Mouse (Mus musculus) embryo, embryonic 11 days (tissue): ENCODE measurements around the gene Tpr.

Source experiments
- DNase-seq: peaks from one replicate; pipeline ENCODE4 v3.0.0-alpha.2; 2015

The Tpr gene

DNA sequence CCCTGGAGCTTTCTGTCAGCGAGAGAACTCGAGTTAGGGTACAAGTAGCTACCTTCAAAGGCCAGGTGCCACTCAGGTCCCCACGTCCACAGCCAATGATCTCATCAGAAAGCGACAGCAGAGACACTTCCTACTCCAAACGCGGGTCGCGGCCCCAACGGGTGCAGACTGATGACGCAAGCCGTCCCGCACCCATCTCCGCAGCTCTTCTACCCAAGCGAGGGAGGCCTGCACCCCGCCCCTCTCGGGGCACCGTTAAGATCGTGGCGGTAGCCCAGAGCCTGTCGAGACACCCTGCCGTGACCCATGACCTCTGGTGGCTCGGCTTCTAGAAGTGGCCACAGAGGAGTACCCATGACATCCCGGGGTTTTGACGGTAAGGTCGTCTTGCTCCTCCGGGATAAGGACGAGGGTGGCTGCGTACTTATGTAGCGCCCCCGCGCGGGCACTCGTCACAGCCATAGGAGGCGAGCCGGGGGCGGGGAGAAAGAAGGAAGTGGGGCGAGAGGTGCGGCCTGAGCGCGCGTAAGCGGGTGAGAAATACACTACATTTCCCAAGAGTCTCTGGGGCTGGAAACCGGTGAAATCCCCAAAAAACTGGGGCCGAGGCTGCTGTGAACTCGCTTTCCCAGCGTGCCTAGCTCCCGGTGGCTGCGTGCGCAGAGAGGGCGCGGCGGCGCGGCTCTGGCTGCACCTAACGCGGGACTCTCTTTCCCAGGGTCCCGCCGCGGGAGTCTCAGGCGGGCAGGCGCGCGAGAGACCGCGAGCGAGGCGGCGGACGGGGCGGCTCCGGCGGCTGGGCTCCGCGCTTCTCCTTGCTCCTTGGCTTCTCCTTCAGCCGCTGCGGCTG lies at the start of gene Tpr, which contains the start of gene Odr4:
Tpr (plus strand) TSS at position 201 of the 850 bp plus-strand sequence.
Odr4 (minus strand) TSS at position 443 of the 850 bp plus-strand sequence.
- DNase-seq, result peak; percentile 99

DNA sequence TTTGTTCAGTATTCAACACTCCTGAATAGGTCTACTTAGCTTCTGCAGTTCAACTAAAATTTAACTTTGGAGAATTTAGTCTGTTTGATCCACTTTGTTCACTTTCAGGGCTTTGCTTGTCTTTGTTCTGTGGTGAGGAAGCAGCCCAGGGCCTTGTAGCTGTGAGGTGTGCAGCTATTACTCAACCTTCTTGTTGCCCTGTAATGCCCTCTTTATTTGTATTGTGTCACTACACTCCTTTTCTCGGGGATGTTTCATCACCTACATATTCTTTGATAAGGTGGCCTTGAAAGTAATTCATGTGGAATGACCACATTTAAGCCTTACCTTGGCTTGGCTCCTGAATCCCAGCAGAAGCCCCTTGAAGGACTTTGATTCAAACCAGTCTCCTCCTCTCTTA lies 31.8 kb upstream of the Tpr start:
- DNase-seq, result no peak

DNA sequence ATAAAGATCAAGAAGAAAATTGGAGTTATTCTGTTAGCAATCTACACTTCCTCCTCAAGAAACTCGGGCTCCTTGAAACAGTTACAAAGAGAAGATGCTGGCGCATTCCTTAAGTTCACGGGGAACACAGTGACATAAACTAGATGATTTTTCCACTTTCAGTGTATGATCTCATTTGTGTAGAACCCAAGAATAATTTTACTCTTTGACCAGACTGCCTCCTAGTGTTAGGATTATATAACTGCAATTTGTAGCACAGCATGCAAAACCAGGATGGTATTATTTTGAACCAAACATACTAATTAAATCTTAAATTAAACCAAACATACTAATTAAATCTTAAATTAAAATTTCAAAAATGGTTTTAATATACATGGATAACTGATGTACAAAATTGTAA lies 19.7 kb upstream of the Tpr start:
- peak; percentile 7 for DNase-seq

GRCm38 (mm10) chr1:150374247-150374646 lies 18.4 kb upstream of the Tpr start:
- DNase-seq, result no peak

GRCm38 (mm10) chr1:150384138-150384537 lies 8.5 kb upstream of the Tpr start:
- no peak for DNase-seq

DNA sequence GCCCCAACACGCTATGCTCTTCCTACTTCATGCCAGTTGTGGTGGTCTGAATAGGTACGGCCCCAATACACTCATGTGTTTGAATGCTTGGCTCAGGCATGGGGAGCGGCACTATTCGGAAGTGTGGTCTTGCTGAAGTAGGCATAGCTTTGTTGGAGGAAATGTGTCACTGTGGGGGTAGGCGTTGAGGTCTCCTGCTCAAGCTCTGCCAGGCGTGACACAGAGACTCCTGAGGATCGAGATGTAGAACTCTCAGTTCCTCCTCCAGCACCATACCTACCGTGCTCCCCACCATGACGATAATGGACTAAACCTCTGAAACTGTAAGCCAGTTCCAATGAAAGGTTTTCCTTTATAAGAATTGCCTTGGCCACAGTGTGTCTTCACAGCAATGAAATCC lies 5.1 kb upstream of the Tpr start:
- DNase-seq, result no peak

DNA sequence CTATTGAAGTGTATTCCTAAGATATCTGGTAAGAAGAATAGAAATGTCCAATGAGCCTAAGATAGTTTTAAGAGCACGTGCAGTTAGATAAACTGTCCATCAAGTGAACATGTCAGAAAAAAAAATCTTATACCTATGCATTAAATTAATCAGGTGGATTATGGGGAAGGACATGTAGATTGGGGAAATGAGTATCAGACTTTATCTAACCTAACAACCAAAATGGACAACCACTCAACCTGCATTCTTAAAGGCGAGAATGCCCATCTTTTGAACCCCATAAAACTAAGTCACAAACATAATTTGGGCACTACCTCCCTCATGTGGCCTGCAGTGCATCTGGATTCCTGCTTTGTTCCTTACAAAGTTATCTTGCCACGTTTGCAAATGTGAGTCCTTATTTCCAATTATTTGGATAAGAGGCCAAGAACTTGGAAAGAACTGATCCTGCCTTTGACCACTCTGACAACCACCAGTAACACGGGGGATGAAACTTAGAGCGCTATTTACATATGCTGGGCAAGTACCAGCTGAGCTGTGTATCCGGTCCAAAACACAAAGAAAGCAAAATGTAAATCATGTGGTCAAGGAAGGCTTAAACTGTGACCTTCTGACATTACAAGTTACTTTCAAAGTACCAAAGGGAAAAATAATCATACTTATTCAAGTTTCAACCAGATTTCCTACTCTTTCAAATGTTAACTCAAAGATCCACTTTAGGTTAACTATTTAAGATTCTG lies 3.1 kb upstream of the Tpr start:
- DNase-seq, result no peak

- peak; percentile 18 for DNase-seq
These were observed 554 bp upstream of the Tpr start for GRCm38 (mm10) chr1:150391931-150392637.

DNA sequence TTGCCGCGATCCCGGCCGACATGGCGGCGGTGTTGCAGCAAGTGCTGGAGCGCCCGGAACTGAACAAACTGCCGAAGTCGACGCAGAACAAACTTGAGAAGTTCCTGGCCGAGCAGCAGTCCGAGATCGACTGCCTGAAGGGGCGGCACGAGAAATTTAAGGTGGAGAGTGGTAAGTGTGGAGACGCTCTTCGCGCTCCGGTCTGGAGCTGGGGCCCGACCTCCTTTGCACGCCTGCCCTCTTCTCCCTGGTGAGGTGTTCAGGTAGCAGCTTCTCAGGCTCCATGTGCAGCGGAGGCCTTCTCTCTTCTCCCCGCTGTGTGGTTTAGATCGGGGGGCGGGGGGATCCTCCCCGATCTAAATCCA lies 832 bp downstream of the Tpr start:
- DNase-seq, result no peak

GRCm38 (mm10) chr1:150396001-150396400 lies 3.4 kb downstream of the Tpr start:
- no peak for DNase-seq

- DNase-seq, result no peak
These were observed 11.3 kb downstream of the Tpr start for GRCm38 (mm10) chr1:150403914-150404313.

DNA sequence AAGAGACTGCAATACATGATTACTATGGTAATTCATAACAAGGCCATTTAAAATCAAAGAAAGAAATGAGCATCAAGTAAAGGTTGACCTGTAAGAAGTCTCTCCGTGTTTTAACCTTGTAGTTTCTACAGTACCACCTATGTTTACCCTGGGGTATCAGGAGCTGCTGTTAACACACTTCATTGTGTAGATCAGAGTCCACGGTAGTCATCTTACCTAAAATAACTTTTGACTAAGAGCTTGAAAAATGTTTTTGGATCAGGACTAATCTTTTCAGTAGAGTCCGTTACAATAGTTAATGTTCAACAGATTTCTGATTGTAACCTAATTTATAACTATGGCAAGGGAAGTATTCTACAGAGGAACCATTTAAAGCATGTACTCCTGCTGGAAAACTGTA lies 11.9 kb downstream of the Tpr start:
- no peak for DNase-seq

- no peak for DNase-seq
These were observed 14.6 kb downstream of the Tpr start for GRCm38 (mm10) chr1:150407285-150407684.

DNA sequence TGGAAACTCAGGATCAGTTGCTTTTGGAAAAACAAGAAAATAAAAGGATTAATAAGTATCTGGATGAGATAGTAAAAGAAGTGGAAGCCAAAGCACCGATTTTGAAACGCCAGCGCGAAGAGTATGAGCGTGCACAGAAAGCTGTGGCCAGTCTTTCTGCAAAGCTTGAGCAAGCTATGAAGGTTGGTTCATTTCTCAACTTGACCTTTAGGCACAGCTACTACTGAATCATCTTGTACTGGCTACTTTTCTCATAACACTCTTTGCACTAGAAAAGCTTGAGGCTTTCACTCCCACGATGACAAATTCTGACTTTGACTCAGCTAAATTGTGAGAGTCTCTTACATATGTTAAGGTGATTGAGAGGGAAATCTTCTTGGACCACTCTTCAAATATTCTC lies 17.4 kb downstream of the Tpr start:
- DNase-seq, result no peak

DNA sequence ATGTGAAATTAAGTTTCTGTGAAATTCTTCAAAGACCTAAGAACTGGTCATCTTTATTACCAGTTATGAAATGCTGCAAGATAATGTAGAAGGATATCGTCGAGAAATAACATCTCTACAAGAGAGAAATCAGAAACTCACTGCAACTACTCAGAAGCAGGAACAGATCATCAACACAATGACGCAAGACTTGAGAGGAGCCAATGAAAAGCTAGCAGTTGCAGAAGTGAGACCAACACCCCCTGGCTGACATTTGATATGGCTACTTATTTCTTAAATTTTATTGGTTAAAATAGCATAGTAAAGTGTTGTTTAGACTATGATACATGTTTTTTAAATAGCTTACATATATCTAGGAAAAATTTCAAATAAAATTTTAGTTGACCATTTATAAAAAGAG lies 23.4 kb downstream of the Tpr start:
- no peak for DNase-seq

- no peak for DNase-seq
These were observed 25.8 kb downstream of the Tpr start for GRCm38 (mm10) chr1:150418426-150418825.

DNA sequence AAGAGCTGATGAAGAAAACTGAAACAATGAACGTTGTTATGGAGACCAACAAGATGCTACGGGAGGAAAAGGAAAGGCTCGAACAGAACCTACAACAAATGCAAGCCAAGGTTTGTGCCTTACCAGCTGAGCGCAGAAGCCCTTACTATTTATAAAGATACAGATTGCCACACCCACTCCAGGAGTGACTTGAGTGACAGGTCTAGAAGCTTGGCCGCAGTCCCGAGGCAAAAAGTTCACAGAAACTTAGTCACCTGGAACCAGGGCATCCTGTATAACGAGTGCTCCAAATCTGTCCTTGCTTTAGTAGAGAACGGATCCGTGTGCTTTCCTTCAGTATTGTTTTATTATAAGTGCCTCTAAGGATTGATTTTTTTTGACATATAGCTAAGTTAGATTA lies 33.0 kb downstream of the Tpr start:
- no peak for DNase-seq

DNA sequence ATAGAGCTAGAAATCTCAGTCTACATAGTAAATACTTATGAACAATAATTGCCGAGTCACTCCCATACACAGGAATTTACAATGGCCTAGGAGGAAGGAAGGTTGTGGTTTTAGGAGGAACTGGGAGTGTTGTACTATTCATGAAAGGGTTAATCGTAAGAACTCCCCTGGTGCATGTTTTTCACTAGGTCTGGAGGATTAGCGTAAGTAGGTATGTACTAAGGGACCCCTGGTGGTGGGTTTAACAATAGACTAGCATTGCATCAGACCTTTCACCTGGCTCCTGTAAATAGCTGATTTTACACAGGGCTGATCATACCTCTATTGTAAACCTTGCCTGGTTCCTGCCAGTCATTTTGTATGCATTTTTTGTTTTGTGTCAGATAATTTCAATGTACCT lies 33.6 kb downstream of the Tpr start:
- DNase-seq, result no peak

DNA sequence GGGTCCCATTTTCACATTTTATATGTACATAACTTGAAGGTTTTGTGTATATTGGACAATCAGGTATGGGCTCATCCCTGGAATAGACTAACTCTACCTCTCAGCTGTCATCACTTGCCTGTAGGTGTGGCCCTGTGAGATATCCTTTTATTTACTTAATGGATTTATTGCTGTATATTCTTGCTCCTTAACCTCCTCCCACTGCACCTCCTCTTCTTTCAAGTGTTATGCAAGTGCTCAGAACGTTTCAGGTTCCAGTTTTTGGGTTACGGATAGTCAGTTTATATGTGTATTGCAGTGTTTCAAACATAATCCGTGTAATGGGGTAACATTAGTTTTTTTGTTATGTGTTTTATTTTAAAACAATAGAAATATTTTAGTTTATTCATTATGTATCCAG lies 46.0 kb downstream of the Tpr start:
- DNase-seq, result no peak

DNA sequence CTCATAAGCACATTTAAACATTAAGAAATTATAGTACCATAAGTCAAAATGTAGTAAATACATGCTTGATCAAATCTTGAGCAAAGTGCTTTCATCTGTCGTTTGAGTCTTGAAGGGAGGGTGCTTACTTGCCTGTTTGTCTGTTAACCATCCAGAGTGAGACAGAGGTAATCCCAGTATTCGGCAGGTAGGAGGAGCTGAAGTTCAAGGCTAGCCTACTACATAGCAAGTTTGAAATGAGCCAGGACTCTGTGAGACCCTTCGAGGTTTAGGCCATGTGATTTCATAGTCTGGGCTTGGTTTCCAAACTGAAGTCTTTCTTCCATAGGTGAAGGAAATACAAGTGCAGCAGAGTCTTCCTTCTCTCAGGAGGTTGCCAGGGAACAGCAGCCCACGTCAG lies 49.1 kb downstream of the Tpr start:
- peak; percentile 9 for DNase-seq

GRCm38 (mm10) chr1:150458977-150459376 lies 66.3 kb downstream of the Tpr start:
- no peak for DNase-seq

DNA sequence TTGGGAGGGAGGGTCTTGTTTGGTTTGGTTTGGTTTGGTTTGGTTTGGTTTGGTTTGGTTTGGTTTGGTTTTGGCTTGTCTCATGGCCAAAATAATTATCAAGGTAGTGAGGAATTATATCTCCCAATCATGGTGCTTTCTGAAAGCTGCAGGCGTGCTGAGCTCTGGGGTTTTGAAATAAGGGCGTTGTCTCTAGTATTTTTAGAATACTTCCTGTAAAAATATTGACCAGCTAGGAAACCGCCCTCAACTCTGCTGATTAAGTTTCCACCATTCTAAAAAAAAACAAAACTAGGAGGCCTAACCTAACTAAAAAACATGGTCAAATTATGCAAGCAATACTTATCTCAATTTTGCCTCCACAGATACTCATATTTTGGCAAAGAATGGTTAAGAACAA lies 67.0 kb downstream of the Tpr start:
- DNase-seq, result no peak

DNA sequence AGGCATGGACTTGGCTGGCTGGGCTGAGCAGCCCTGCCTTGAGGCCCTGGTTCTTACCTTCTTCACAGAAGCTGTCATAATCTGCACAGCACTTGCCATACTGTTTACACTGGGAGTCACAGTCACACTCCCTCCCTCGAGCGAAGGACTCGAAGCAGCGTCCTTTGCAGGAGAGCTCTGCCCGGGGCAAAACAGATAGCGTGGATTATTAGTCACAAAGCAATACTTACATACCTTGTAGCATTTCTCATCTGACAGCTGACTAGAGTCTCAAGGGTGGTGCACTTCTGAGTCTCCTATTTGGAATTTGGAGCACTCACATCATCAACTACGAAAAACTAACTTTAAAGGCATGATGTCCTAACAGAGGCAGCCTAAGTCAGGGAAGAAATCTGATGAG lies 68.0 kb downstream of the Tpr start:
- no peak for DNase-seq

DNA sequence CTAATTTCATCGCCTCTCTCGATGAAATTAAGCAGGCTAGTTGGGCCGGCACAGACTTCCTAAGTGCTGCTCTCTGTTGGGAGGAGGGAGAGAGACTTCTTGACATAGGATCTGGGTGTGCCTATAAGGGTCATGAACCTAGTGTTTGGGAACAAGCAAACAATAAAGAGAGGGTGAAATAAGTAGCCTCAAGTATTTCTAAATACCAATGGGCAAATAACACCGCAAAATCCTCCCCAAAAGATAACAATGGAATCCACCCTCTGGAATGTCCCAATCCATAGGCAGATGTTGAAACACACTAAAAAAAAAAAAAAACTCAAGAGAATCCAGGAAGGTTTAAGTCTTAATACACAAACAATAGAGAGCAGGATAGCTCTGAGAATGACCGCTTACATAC lies 70.4 kb downstream of the Tpr start:
- no peak for DNase-seq
